Mouse (Mus musculus): Measurements from ENCODE around the gene Sco1. TPM values are rescaled to one million over a fixed set of nuclear protein-coding genes. Genes with fewer than 3 reads are reported as not detected.

Sco1 gene
- polyA plus RNA-seq, 1 experiment from 2014 or later: 13.4 TPM

GRCm38 (mm10) chr11:67093652-67094051 is 41.2 kb downstream of the Sco1 start:
- ATAC-seq: no peak
- 92% methylated on average over 5 of the region's 5 CpGs for WGBS
- TF ChIP-seq CTCF (IDR thresholded peaks at IDR 0.05; ENCODE audit: low read depth): no peak

GRCm38 (mm10) chr11:67094470-67094869 is 42.0 kb downstream of the Sco1 start:
- Histone ChIP-seq H3K9ac (ENCODE audit: low read depth, low read length) (no peak overlapping the region), H3K36me3 (ENCODE audit: control insufficient read depth, insufficient read depth) (no peaks in the 10 kb centered on the region), H3K4me2 (replicated peaks; ENCODE audit: low read depth) (no peak overlapping the region), H3K4me3 (ENCODE audit: low read depth, low read length) (no peak overlapping the region), H3K4me1 (replicated peaks; ENCODE audit: control insufficient read depth, insufficient read depth, low read length) (no peaks in the 10 kb centered on the region), H3K9me3 (ENCODE audit: control insufficient read depth) (no peaks in the 10 kb centered on the region), H3K27me3 (replicated peaks; ENCODE audit: control insufficient read depth, insufficient read depth, low read length) (no peaks in the 10 kb centered on the region), H3K27ac (ENCODE audit: low read depth, low read length) (no peak overlapping the region)
- TF ChIP-seq CTCF (IDR thresholded peaks at IDR 0.05; ENCODE audit: low read depth): no peak
- 65% methylated on average over 29 of the region's 29 CpGs for WGBS
- no peak for ATAC-seq

More at GRCm38 (mm10) chr11:67093652-67094051, 41.2 kb downstream of the Sco1 start:
- Histone ChIP-seq H3K27ac (ENCODE audit: low read depth, low read length) (no peak overlapping the region), H3K36me3 (ENCODE audit: control insufficient read depth, insufficient read depth) (no peaks in the 10 kb centered on the region), H3K4me1 (replicated peaks; ENCODE audit: control insufficient read depth, insufficient read depth, low read length) (no peaks in the 10 kb centered on the region), H3K9me3 (ENCODE audit: control insufficient read depth) (no peaks in the 10 kb centered on the region), H3K4me3 (ENCODE audit: low read depth, low read length) (no peak overlapping the region), H3K4me2 (replicated peaks; ENCODE audit: low read depth) (no peak overlapping the region), H3K9ac (ENCODE audit: low read depth, low read length) (no peak overlapping the region), H3K27me3 (replicated peaks; ENCODE audit: control insufficient read depth, insufficient read depth, low read length) (no peaks in the 10 kb centered on the region)

- Histone ChIP-seq H3K27ac (ENCODE audit: low read depth, low read length) (no peak overlapping the region), H3K27me3 (replicated peaks; ENCODE audit: control insufficient read depth, insufficient read depth, low read length) (no peaks in the 10 kb centered on the region), H3K36me3 (ENCODE audit: control insufficient read depth, insufficient read depth) (no peaks in the 10 kb centered on the region), H3K4me3 (ENCODE audit: low read depth, low read length) (no peak overlapping the region), H3K4me1 (replicated peaks; ENCODE audit: control insufficient read depth, insufficient read depth, low read length) (no peaks in the 10 kb centered on the region), H3K9ac (ENCODE audit: low read depth, low read length) (no peak overlapping the region), H3K4me2 (replicated peaks; ENCODE audit: low read depth) (no peak overlapping the region), H3K9me3 (ENCODE audit: control insufficient read depth) (no peaks in the 10 kb centered on the region)
- ATAC-seq: no peak
- no peak for TF ChIP-seq CTCF (IDR thresholded peaks at IDR 0.05; ENCODE audit: low read depth)
- WGBS: 90% methylated on average over 10 of the region's 10 CpGs
Measured at GRCm38 (mm10) chr11:67097709-67098108, 45.2 kb downstream of the Sco1 start.

- Histone ChIP-seq H3K36me3 (ENCODE audit: control insufficient read depth, insufficient read depth) (no peaks in the 10 kb centered on the region), H3K4me2 (replicated peaks; ENCODE audit: low read depth) (no peak overlapping the region), H3K9me3 (ENCODE audit: control insufficient read depth) (no peaks in the 10 kb centered on the region), H3K4me1 (replicated peaks; ENCODE audit: control insufficient read depth, insufficient read depth, low read length) (no peaks in the 10 kb centered on the region), H3K9ac (ENCODE audit: low read depth, low read length) (no peak overlapping the region), H3K27ac (ENCODE audit: low read depth, low read length) (no peak overlapping the region), H3K27me3 (replicated peaks; ENCODE audit: control insufficient read depth, insufficient read depth, low read length) (no peaks in the 10 kb centered on the region), H3K4me3 (ENCODE audit: low read depth, low read length) (no peak overlapping the region)
- no peak for TF ChIP-seq CTCF (IDR thresholded peaks at IDR 0.05; ENCODE audit: low read depth)
- no peak for ATAC-seq
- WGBS: 68% methylated on average over 11 of the region's 11 CpGs
Measured at GRCm38 (mm10) chr11:67098427-67098826, 46.0 kb downstream of the Sco1 start.

GRCm38 (mm10) chr11:67099241-67099640 is 46.8 kb downstream of the Sco1 start:
- no peak overlapping the region for H3K4me2 ChIP-seq (replicated peaks; ENCODE audit: low read depth)
- H3K36me3 ChIP-seq (ENCODE audit: control insufficient read depth, insufficient read depth): no peaks in the 10 kb centered on the region

GRCm38 (mm10) chr11:67100169-67100568 is 47.7 kb downstream of the Sco1 start:
- Histone ChIP-seq H3K4me1 (replicated peaks; ENCODE audit: control insufficient read depth, insufficient read depth, low read length) (no peaks in the 10 kb centered on the region), H3K4me3 (ENCODE audit: low read depth, low read length) (no peak overlapping the region), H3K36me3 (ENCODE audit: control insufficient read depth, insufficient read depth) (no peaks in the 10 kb centered on the region), H3K27ac (ENCODE audit: low read depth, low read length) (no peak overlapping the region), H3K9me3 (ENCODE audit: control insufficient read depth) (no peaks in the 10 kb centered on the region), H3K27me3 (replicated peaks; ENCODE audit: control insufficient read depth, insufficient read depth, low read length) (no peaks in the 10 kb centered on the region), H3K4me2 (replicated peaks; ENCODE audit: low read depth) (no peak overlapping the region), H3K9ac (ENCODE audit: low read depth, low read length) (no peak overlapping the region)
- ATAC-seq: no peak
- 33% methylated on average over 6 of the region's 6 CpGs for WGBS
- TF ChIP-seq CTCF (IDR thresholded peaks at IDR 0.05; ENCODE audit: low read depth): peak; percentile 74

More at GRCm38 (mm10) chr11:67099241-67099640, 46.8 kb downstream of the Sco1 start:
- TF ChIP-seq CTCF (IDR thresholded peaks at IDR 0.05; ENCODE audit: low read depth): no peak
- no peak overlapping the region for H3K4me3 ChIP-seq (ENCODE audit: low read depth, low read length)
- WGBS: 91% methylated on average over 16 of the region's 16 CpGs
- ATAC-seq: no peak
- no peaks in the 10 kb centered on the region for H3K9me3 ChIP-seq (ENCODE audit: control insufficient read depth)
- H3K4me1 ChIP-seq (replicated peaks; ENCODE audit: control insufficient read depth, insufficient read depth, low read length): no peaks in the 10 kb centered on the region
- no peak overlapping the region for H3K27ac ChIP-seq (ENCODE audit: low read depth, low read length)
- no peaks in the 10 kb centered on the region for H3K27me3 ChIP-seq (replicated peaks; ENCODE audit: control insufficient read depth, insufficient read depth, low read length)
- no peak overlapping the region for H3K9ac ChIP-seq (ENCODE audit: low read depth, low read length)

GRCm38 (mm10) chr11:67101713-67102112 is 49.2 kb downstream of the Sco1 start:
- no peaks in the 10 kb centered on the region for H3K27me3 ChIP-seq (replicated peaks; ENCODE audit: control insufficient read depth, insufficient read depth, low read length)
- TF ChIP-seq CTCF (IDR thresholded peaks at IDR 0.05; ENCODE audit: low read depth): peak; percentile 82

More at GRCm38 (mm10) chr11:67101713-67102112, 49.2 kb downstream of the Sco1 start:
- Histone ChIP-seq H3K4me1 (replicated peaks; ENCODE audit: control insufficient read depth, insufficient read depth, low read length) (no peaks in the 10 kb centered on the region), H3K9ac (ENCODE audit: low read depth, low read length) (no peak overlapping the region), H3K4me2 (replicated peaks; ENCODE audit: low read depth) (no peak overlapping the region), H3K9me3 (ENCODE audit: control insufficient read depth) (no peaks in the 10 kb centered on the region), H3K4me3 (ENCODE audit: low read depth, low read length) (no peak overlapping the region), H3K36me3 (ENCODE audit: control insufficient read depth, insufficient read depth) (no peaks in the 10 kb centered on the region), H3K27ac (ENCODE audit: low read depth, low read length) (no peak overlapping the region)
- WGBS: 27% methylated on average over 8 of the region's 8 CpGs
- no peak for ATAC-seq
